15 mouse cellular contexts compared by ENCODE assay signal in the genomic region with DNA sequence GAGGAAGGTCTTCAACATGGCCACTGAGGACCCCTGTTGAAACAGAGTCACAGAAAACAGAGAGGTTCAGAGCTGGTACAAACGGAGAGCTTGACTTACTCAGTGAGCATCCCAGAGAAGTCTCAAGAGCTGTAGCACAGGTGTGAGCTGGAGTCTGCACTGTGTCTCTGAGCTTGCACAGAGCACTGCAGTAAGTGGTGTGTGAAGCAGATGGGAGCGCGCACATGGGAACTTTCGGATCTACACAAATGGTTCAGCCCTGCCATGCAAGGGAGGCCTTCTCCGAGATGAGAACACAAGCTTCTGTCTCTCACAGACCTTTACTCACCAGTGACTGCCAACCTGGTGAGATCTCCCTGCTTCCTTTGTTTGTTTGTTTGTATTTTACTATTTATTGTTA.
"Had no signal": no experiment of that assay in that cellular context is flagged by ENCODE, and none has a peak within 500 bp of the region (broad histone marks: within the 10 kb centered on the region; RNA-seq: fewer than 3 reads in every experiment).

No protein-coding gene starts in this region.

- ATAC-seq: intestine, embryonic 15.5 days; liver, embryonic 12.5 days; midbrain, embryonic 13.5 days; midbrain, embryonic 16.5 days had no signal

- DNase-seq: kidney, adult 18-20 months; kidney, adult 9 months; kidney, postnatal 14 days; kidney, postnatal 4 days; liver; lung, adult 18-20 months; lung, postnatal 10 days; lung, postnatal 36 days; retina, postnatal 1 day; thymus, adult 18-20 months; thymus, postnatal 36 days had no signal
